22 mouse cellular contexts compared by ENCODE assay signal in genomic region chr5:107648552-107649125, GRCm38 (mm10). TPM values are rescaled to one million over a fixed set of nuclear protein-coding genes. Genes with fewer than 3 reads are reported as not detected.
DNase-seq lines count a peak whose midpoint lies in the region; ATAC-seq and TF ChIP-seq lines count a peak whose summit lies in the region.
"Had no signal": no experiment of that assay in that cellular context is flagged by ENCODE, and none has a peak within 500 bp of the region (broad histone marks: within the 10 kb centered on the region; RNA-seq: fewer than 3 reads in every experiment).

No protein-coding gene starts in this region.

- no peaks in the 10 kb centered on the region for H3K27me3 ChIP-seq in intestine, embryonic 15.5 days (replicated peaks)
- no peaks in the 10 kb centered on the region for H3K27me3 ChIP-seq in intestine, postnatal 0 days (replicated peaks; ENCODE audit: control insufficient read depth, insufficient read depth, low read length)
- H3K27me3 ChIP-seq in CH12.LX (replicated peaks) = no peaks in the 10 kb centered on the region
- H3K27me3 ChIP-seq in intestine, embryonic 16.5 days (replicated peaks; ENCODE audit: control insufficient read depth, insufficient read depth, low read length) = no peaks in the 10 kb centered on the region
- H3K27me3 ChIP-seq in midbrain, embryonic 10.5 days (ENCODE audit: low read depth, poor library complexity, severe bottlenecking) = no peaks in the 10 kb centered on the region
- H3K27me3 ChIP-seq: hindbrain, embryonic 12.5 days; Patski had no signal

- H3K4me2 ChIP-seq in intestine, embryonic 15.5 days (replicated peaks) = no peak overlapping the region
- H3K4me2 ChIP-seq in intestine, postnatal 0 days (replicated peaks; ENCODE audit: low read depth) = no peak overlapping the region
- no peak overlapping the region for H3K4me2 ChIP-seq in CH12.LX (ENCODE audit: insufficient read depth, low read depth, poor library complexity, severe bottlenecking)
- H3K4me2 ChIP-seq in intestine, embryonic 16.5 days (ENCODE audit: low read depth, low read length) = no peak overlapping the region
- H3K4me2 ChIP-seq: heart, embryonic 11.5 days; hindbrain, embryonic 12.5 days; midbrain, embryonic 11.5 days had no signal

- H3K4me3 ChIP-seq in intestine, embryonic 15.5 days (replicated peaks) = no peak overlapping the region
- H3K4me3 ChIP-seq in intestine, postnatal 0 days (ENCODE audit: low read depth, low read length) = no peak overlapping the region
- H3K4me3 ChIP-seq in CH12.LX (replicated peaks in 1 of 3; ENCODE audit: low read depth in 2 of 3, low read length in 2 of 3, poor library complexity in 1 of 3) = no peak overlapping the region
- H3K4me3 ChIP-seq in intestine, embryonic 16.5 days (ENCODE audit: low read length) = no peak overlapping the region
- H3K4me3 ChIP-seq in midbrain, embryonic 10.5 days = no peak overlapping the region
- H3K4me3 ChIP-seq: forebrain, embryonic 10.5 days; gastrocnemius, adult 2 months; hindbrain, embryonic 12.5 days; limb, embryonic 10.5 days had no signal

- TF ChIP-seq EP300 in CH12.LX (IDR thresholded peaks at IDR 0.05; ENCODE audit: low read length) = peak; percentile 74

- H3K27ac ChIP-seq in intestine, embryonic 15.5 days = no peak overlapping the region
- H3K27ac ChIP-seq in intestine, postnatal 0 days (ENCODE audit: low read depth, low read length) = no peak overlapping the region
- no peak overlapping the region for H3K27ac ChIP-seq in CH12.LX (ENCODE audit: insufficient read depth, low read depth)
- H3K27ac ChIP-seq in intestine, embryonic 16.5 days (ENCODE audit: low read length) = no peak overlapping the region
- no peak overlapping the region for H3K27ac ChIP-seq in midbrain, embryonic 10.5 days (replicated peaks)
- H3K27ac ChIP-seq: forebrain, embryonic 10.5 days; gastrocnemius, adult 2 months; hindbrain, embryonic 12.5 days; limb, embryonic 10.5 days had no signal

- H3K9me3 ChIP-seq in intestine, embryonic 15.5 days = no peaks in the 10 kb centered on the region
- no peaks in the 10 kb centered on the region for H3K9me3 ChIP-seq in intestine, postnatal 0 days (ENCODE audit: control insufficient read depth)
- H3K9me3 ChIP-seq in CH12.LX (replicated peaks; ENCODE audit: low read length) = peaks cover 4% of the 10 kb centered on the region
- no peaks in the 10 kb centered on the region for H3K9me3 ChIP-seq in intestine, embryonic 16.5 days (ENCODE audit: control insufficient read depth, low read length)
- H3K9me3 ChIP-seq in midbrain, embryonic 10.5 days (replicated peaks) = no peaks in the 10 kb centered on the region
- H3K9me3 ChIP-seq: forebrain, embryonic 10.5 days; hindbrain, embryonic 12.5 days; limb, embryonic 10.5 days had no signal

- no peak for TF ChIP-seq POLR2A in CH12.LX (IDR thresholded peaks at IDR 0.05; ENCODE audit: low read depth, low read length)

- peak; percentile 34; the same call in 1 of the 2 replicates for ATAC-seq in intestine, embryonic 15.5 days
- no peak for ATAC-seq in intestine, postnatal 0 days
- ATAC-seq in intestine, embryonic 16.5 days = peak; percentile 71; the same call in 1 of the 2 replicates
- ATAC-seq: liver, postnatal 0 days; Patski had no signal

- TF ChIP-seq RAD21 in CH12.LX (IDR thresholded peaks at IDR 0.05; ENCODE audit: low read depth, low read length) = no peak

- DNase-seq in CH12.LX (ENCODE audit: extremely low read depth) = peak; percentile 58
- DNase-seq in thymus, postnatal 14 days = peak; percentile 44
- DNase-seq in testis, postnatal 14 days (ENCODE audit: low spot score) = no peak
- no peak for DNase-seq in midbrain, embryonic 10.5 days (ENCODE audit: low spot score)
- DNase-seq in neural tube, embryonic 10.5 days (ENCODE audit: extremely low spot score, low spot score) = no peak
- DNase-seq: adrenal gland, postnatal 25 days; cerebellum, adult 11 months; cerebellum, postnatal 14 days; gastrocnemius, adult 2 months; heart, postnatal 10 days; layer of hippocampus, postnatal 36 days; liver, postnatal 0 days; right cerebral cortex, postnatal 14 days had no signal

- H3K4me1 ChIP-seq in intestine, embryonic 15.5 days (replicated peaks) = no peaks in the 10 kb centered on the region
- no peaks in the 10 kb centered on the region for H3K4me1 ChIP-seq in intestine, postnatal 0 days (replicated peaks; ENCODE audit: control insufficient read depth, insufficient read depth, low read length)
- peaks cover 13 to 62% of the 10 kb centered on the region in 2 experiments; a peak in 3 of 4 replicates for H3K4me1 ChIP-seq in CH12.LX (ENCODE audit: control insufficient read depth in 1 of 2, insufficient read depth in 2 of 2)
- 0 out of 2 replicates have a peak, but pooled peaks cover 4% of the 10 kb centered on the region for H3K4me1 ChIP-seq in intestine, embryonic 16.5 days (ENCODE audit: control insufficient read depth, insufficient read depth, low read length)
- H3K4me1 ChIP-seq in midbrain, embryonic 10.5 days = no peaks in the 10 kb centered on the region
- H3K4me1 ChIP-seq: forebrain, embryonic 10.5 days; hindbrain, embryonic 12.5 days; limb, embryonic 10.5 days had no signal

- WGBS in intestine, embryonic 15.5 days = 68% methylated on average over 5 of the region's 5 CpGs
- WGBS in intestine, postnatal 0 days = 61% methylated on average over 5 of the region's 5 CpGs
- 70% methylated on average over 5 of the region's 5 CpGs for WGBS in intestine, embryonic 16.5 days
- WGBS in midbrain, embryonic 10.5 days = 82% methylated on average over 5 of the region's 5 CpGs

- in situ Hi-C loops in CH12.LX (cut with MboI; ENCODE audit: low pct_ligation_motif_present, low pct_unique_long_range_greater_than_20kb, low sequenced_read_pairs) = no loop called here

- H3K9ac ChIP-seq in intestine, embryonic 15.5 days = no peak overlapping the region
- H3K9ac ChIP-seq in intestine, postnatal 0 days (ENCODE audit: low read depth, low read length) = no peak overlapping the region
- H3K9ac ChIP-seq in CH12.LX (ENCODE audit: insufficient read depth, low read depth) = no peak overlapping the region
- no peak overlapping the region for H3K9ac ChIP-seq in intestine, embryonic 16.5 days (ENCODE audit: low read depth, low read length)
- H3K9ac ChIP-seq: hindbrain, embryonic 12.5 days; liver, postnatal 0 days had no signal

- no peaks in the 10 kb centered on the region for H3K36me3 ChIP-seq in intestine, embryonic 15.5 days
- peaks cover 5% of the 10 kb centered on the region; the same call in 1 of the 2 replicates for H3K36me3 ChIP-seq in intestine, postnatal 0 days (ENCODE audit: control insufficient read depth, insufficient read depth)
- peaks cover 12 to 62% of the 10 kb centered on the region in 2 experiments for H3K36me3 ChIP-seq in CH12.LX (replicated peaks in 1 of 2; ENCODE audit: control insufficient read depth in 1 of 2, insufficient read depth in 1 of 2, low read length in 1 of 2)
- no peaks in the 10 kb centered on the region for H3K36me3 ChIP-seq in intestine, embryonic 16.5 days (ENCODE audit: control insufficient read depth, insufficient read depth, low read length)
- peaks cover 5% of the 10 kb centered on the region; the same call in 1 of the 2 replicates for H3K36me3 ChIP-seq in midbrain, embryonic 10.5 days

- TF ChIP-seq CTCF in intestine, postnatal 0 days (IDR thresholded peaks at IDR 0.05; ENCODE audit: low read depth) = no peak
- no peak for TF ChIP-seq CTCF in CH12.LX (conservative IDR thresholded peaks at IDR 0.05 in 1 of 2, IDR thresholded peaks at IDR 0.05 in 1 of 2; ENCODE audit: low read depth in 2 of 2, low read length in 2 of 2)

- dilution Hi-C loops in CH12.LX (cut with MboI; ENCODE audit: extremely low pct_ligation_motif_present, extremely low pct_unique_long_range_greater_than_20kb, low sequenced_read_pairs) = no loop called here

- no peaks in the 10 kb centered on the region for H3K79me2 ChIP-seq in CH12.LX (replicated peaks; ENCODE audit: control insufficient read depth, extremely low read depth, insufficient read depth, poor library complexity, severe bottlenecking)

TF ChIP-seq in CH12.LX, 34 proteins besides CTCF, POLR2A, EP300 and RAD21 (continues in another document):
- TF ChIP-seq MAX (IDR thresholded peaks at IDR 0.05; ENCODE audit: low read length) (0 out of 2 replicates have a peak, but pooled peaks have one; percentile 24), MYC (IDR thresholded peaks at IDR 0.05; ENCODE audit: low read depth, low read length) (no peak), BHLHE40 (IDR thresholded peaks at IDR 0.05; ENCODE audit: low read depth, low read length) (peak; percentile 82), TCF12 (IDR thresholded peaks at IDR 0.05; ENCODE audit: low read depth, low read length) (peak; percentile 44; the same call in 1 of the 2 replicates), MEF2A (IDR thresholded peaks at IDR 0.05; ENCODE audit: borderline replicate concordance, low read depth, low read length) (peak; percentile 64; the same call in 1 of the 2 replicates), NELFE (IDR thresholded peaks at IDR 0.05; ENCODE audit: low read depth, low read length) (no peak), PAX5 (IDR thresholded peaks at IDR 0.05; ENCODE audit: low read length) (no peak), ELF1 (IDR thresholded peaks at IDR 0.05; ENCODE audit: low read depth, low read length) (no peak), ZC3H11A (IDR thresholded peaks at IDR 0.05; ENCODE audit: low read depth, low read length) (no peak), SMC3 (IDR thresholded peaks at IDR 0.05; ENCODE audit: low read depth, low read length) (no peak), HCFC1 (IDR thresholded peaks at IDR 0.05; ENCODE audit: low read depth, low read length) (no peak), CHD2 (IDR thresholded peaks at IDR 0.05; ENCODE audit: low read length) (0 out of 2 replicates have a peak, but pooled peaks have one; percentile 29)

RNA-seq across cellular contexts. Expression of gene Glmn, which starts 51.0 kb away (rescaled TPM):
- polyA plus RNA-seq in intestine, embryonic 15.5 days (2015; fragmentation: Nextera tagmentation; extraction: Ambion mirVana) = 23.5 and 28.9 TPM in 2 replicates
- polyA plus RNA-seq in intestine, postnatal 0 days (2015; fragmentation: Nextera tagmentation; extraction: Ambion mirVana) = 9.5 and 10.2 TPM in 2 replicates
- total RNA-seq in CH12.LX (2012; rRNA removed) (11.6 and 16.9 TPM in 2 replicates), CH12.LX (2014; rRNA removed) (28.2 and 32.2 TPM in 2 replicates)
- polyA plus RNA-seq in CH12.LX (2012; ENCODE audit: insufficient read length, low read depth) = 25.1 and 29.1 TPM in 2 replicates
- 18.2 and 21.3 TPM in 2 replicates for polyA plus RNA-seq in intestine, embryonic 16.5 days (2015; fragmentation: Nextera tagmentation; extraction: Ambion mirVana)
- polyA plus RNA-seq in midbrain, embryonic 10.5 days (2016; fragmentation: Nextera tagmentation; extraction: Ambion mirVana) = 29.8 and 31.1 TPM in 2 replicates

RNA-seq across cellular contexts. Expression of gene Rpap2, which starts 51.5 kb away (rescaled TPM):
- polyA plus RNA-seq in intestine, embryonic 15.5 days (2015; fragmentation: Nextera tagmentation; extraction: Ambion mirVana) = 14.0 and 15.2 TPM in 2 replicates
- 8.4 and 8.5 TPM in 2 replicates for polyA plus RNA-seq in intestine, postnatal 0 days (2015; fragmentation: Nextera tagmentation; extraction: Ambion mirVana)
- total RNA-seq in CH12.LX (2012; rRNA removed) = 24.3 and 27.0 TPM in 2 replicates
- 38.1 and 42.7 TPM in 2 replicates for total RNA-seq in CH12.LX (2014; rRNA removed)
- 28.3 and 31.0 TPM in 2 replicates for polyA plus RNA-seq in CH12.LX (2012; ENCODE audit: insufficient read length, low read depth)
- 11.9 and 13.8 TPM in 2 replicates for polyA plus RNA-seq in intestine, embryonic 16.5 days (2015; fragmentation: Nextera tagmentation; extraction: Ambion mirVana)
- 15.9 and 18.9 TPM in 2 replicates for polyA plus RNA-seq in midbrain, embryonic 10.5 days (2016; fragmentation: Nextera tagmentation; extraction: Ambion mirVana)

Comparison
In these comparisons a context has a peak if more than half of its experiments do, and no peak if none do; other contexts are left out.
1. DNase-seq: peak in CH12.LX (single experiment) and thymus, postnatal 14 days (single experiment); none in testis, postnatal 14 days (single experiment), midbrain, embryonic 10.5 days (single experiment) and neural tube, embryonic 10.5 days (single experiment).